Mouse (Mus musculus) heart, postnatal 36 days (tissue): Measurements from ENCODE around the gene Glis3. TPM values are rescaled to one million over a fixed set of nuclear protein-coding genes. Genes with fewer than 3 reads are reported as not detected.
A peak's percentile ranks its signal among the peaks of the same experiment; 100 is the strongest.

Experiments
- DNase-seq, 2 experiments: peaks; one replicate each; pipeline ENCODE4 v3.0.0; 2021 to 2022
- intact Hi-C: fragments of 180-260 bp; cut with DNase I; formaldehyde crosslinking; loops from one replicate; pipeline ENCODE4 v1.15.1; 2025
- total RNA-seq, 2 experiments: library from RNA; stranded (reverse); gene quantifications; 2 replicates each; pipeline ENCODE4 v1.2.3; 2021

The Glis3 gene
- total RNA-seq, 2 experiments from 2014 or later, result 1.6 to 1.9 TPM

GRCm38 (mm10) chr19:28351068-28352066, 328.5 kb downstream of the Glis3 start:
- DNase-seq, result no peak
- intact Hi-C loops, result no loop called here

GRCm38 (mm10) chr19:28347080-28347825, 332.6 kb downstream of the Glis3 start:
- intact Hi-C loops, result no loop called here
- DNase-seq, result no peak

GRCm38 (mm10) chr19:28343640-28344039, 336.2 kb downstream of the Glis3 start:
- intact Hi-C loops, result no loop called here
- DNase-seq, result no peak

DNA sequence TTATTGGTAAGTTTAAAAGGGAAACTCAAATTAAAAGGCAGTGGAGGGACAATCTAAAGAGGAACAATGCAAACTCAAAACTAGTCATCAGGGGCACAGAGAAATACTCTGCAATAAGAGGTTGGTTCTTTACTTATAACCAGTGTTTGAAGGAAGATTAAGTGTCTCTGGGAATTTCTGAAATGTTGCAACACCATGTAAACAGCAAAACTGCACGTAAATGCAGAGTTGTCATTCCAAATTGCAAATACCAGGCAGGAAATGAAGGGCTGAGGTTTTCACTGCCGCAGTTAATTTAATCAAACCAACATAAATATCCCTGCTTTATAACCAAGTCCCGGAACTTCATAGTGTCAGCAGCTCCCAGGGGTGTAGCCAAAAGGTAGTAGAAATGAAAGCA, 342.3 kb downstream of the Glis3 start:
- intact Hi-C loops, result no loop called here

GRCm38 (mm10) chr19:28336651-28337510, 343.0 kb downstream of the Glis3 start:
- intact Hi-C loops, result no loop called here
- no peak for DNase-seq

More for the DNA sequence above, 342.3 kb downstream of the Glis3 start:
- DNase-seq, result no peak

DNA sequence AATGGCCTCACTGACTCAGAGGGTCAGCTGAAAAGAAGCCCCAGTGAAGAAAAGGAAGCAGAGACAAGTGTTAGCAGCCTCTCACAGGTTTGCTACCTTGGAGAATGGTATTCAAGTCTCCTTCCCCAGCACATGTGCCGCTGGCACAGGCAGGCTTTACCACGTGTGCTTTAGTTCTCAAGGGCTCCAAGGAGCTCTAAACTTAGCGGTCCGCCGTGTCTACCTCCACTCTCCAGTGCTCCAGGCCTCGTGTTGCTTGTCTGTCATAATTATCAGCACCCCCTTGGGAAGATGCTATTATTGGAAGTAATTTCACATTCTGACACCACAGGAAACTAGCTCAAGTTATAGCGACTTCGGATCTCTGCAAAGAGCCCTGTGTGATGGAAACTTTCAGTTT, 344.0 kb downstream of the Glis3 start:
- DNase-seq, result no peak
- intact Hi-C loops, result no loop called here

DNA sequence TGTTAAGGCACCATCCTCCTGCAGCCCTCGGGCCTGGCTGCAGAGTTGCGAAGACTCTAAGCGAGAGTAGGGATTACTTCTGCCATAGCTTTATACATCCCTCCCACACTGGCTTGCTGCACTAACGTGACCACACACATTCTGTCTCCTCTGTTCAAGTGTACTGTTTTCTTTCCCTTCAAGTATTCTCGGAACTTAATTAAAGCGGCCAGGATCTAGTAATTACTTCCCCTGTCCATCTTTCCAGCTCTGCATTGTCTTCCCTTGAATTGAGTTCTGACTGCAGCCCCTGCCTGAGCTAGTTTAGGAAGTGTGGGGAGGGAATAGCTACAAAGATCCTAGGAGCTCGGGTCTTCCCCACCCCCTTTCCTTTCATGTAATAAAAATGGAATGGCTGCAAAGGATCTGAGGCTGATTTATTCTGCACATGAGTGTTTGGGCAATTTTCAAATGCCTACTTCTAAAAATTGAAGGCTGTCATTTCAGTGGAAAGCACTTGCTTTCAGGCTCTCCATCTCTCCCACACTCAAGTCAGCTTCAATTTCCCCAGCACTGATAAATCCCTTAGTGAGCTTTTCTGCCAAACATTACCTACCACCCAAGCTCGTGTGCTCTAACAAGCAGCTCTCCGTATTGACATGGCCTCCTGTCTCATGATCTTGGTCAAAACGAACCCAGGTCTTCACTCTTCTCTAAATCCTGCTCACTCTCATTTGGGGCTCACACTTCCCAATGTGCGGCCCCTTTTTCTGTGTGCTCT, 346.7 kb downstream of the Glis3 start:
- intact Hi-C loops, result no loop called here
- DNase-seq, result no peak

DNA sequence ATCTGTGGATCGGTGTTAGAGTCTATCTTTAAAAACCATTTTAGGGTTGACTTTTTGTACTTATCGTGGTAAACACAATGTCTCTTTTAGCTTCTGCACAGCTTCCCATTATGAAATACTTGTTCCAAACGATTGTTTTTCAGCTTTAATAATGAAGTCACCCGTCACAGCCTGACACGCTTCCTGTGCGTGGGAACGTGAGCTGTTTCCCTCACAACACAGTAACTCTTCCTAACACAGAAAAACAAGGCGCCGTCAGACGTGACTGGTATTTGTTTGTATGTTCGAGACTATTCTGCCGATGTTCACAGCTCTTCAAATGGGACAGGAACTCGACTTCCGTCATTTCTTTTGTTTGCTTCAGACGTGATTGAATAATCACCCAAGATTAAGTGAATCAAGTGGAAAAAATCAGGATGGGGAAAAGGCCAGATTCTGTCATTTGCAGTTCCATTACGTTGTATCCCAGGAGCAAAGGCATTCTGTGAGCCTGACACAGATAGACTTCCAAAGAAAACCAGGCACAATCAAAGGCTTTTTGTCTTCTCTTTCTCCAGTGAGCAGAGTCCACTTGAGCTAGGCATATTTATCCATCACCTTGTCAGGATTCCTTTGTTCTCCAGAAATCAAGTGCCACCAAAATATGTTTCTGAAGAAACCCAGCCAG, 351.3 kb downstream of the Glis3 start:
- intact Hi-C loops, result no loop called here
- peak in 1 of 2 experiments; percentile 19 for DNase-seq

DNA sequence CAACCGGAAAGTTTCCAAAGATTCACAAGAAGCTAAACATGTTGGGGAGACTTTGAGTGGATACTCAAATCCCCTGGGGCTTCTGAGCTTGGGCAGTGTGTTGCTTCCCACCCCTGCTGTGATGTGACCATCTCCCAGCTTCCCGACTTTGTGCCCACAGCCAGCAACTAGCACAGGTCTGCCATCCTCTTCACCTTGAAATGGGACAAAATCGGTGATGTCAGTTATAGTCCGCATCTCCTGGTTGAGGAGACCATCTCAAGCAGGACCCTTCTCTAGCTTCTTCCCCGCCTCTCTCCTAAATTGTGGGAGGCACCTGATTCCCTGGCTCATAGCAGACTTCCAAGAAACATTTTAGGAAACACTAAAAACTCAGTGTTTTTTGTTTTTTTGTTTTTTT, 352.3 kb downstream of the Glis3 start:
- intact Hi-C loops, result no loop called here
- DNase-seq, result no peak

GRCm38 (mm10) chr19:28306036-28306435, 373.8 kb downstream of the Glis3 start:
- intact Hi-C loops, result no loop called here

GRCm38 (mm10) chr19:28305510-28305909, 374.4 kb downstream of the Glis3 start:
- no peak for DNase-seq
- intact Hi-C loops, result no loop called here

More at GRCm38 (mm10) chr19:28306036-28306435, 373.8 kb downstream of the Glis3 start:
- DNase-seq, result no peak

GRCm38 (mm10) chr19:28302831-28303242, 377.0 kb downstream of the Glis3 start:
- intact Hi-C loops, result no loop called here
- DNase-seq, result no peak

DNA sequence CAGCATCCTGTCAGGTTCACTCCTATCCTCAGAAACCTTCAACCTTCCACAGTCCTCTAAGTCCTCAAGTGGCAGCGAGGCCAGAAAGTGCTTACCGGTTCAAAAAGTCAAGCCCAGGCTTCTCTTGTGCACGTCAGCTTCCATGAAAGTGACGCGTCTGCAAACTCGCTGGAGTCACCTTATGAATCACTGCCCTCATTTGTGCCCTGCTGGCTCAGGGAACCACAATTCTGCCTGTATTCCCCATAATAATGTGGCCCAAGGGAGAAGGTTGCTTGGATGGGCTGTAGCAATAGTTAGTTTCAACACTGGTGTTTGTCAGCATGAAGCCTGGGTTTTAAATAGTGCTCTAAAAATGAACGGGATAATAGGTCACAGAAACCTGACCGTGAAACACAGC, 379.7 kb downstream of the Glis3 start:
- intact Hi-C loops, result no loop called here
- DNase-seq, result no peak

- DNase-seq, result no peak
- intact Hi-C loops, result no loop called here
These were observed 380.6 kb downstream of the Glis3 start for GRCm38 (mm10) chr19:28299211-28299775.

GRCm38 (mm10) chr19:28298669-28299068, 381.2 kb downstream of the Glis3 start:
- no peak for DNase-seq
- intact Hi-C loops, result no loop called here

- intact Hi-C loops, result no loop called here
- no peak for DNase-seq
These were observed 388.3 kb downstream of the Glis3 start for GRCm38 (mm10) chr19:28291596-28291995.

DNA sequence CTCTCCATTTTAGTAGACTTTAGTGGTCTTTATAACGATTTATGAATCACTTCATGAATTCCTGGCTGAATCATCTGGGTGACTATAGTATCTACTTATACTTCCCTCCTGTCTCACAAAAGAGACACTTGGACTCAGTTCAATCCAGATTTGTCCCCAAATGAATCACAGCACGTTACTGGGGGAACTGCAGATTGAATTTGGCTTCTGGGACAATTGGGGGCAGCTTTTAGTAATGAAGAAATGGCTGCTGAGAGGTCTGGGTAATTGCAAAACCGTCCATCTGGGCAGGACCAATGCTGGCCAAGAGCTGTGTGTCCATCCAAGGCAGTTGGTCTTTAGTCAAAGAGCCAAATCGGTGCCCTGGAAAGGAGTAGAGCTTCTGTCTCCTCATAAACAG, 390.4 kb downstream of the Glis3 start:
- no peak for DNase-seq
- intact Hi-C loops, result no loop called here

- intact Hi-C loops, result no loop called here
These were observed 392.4 kb downstream of the Glis3 start for GRCm38 (mm10) chr19:28287431-28287830.

GRCm38 (mm10) chr19:28284098-28284569, 395.7 kb downstream of the Glis3 start:
- intact Hi-C loops, result no loop called here
- DNase-seq, result no peak

More at GRCm38 (mm10) chr19:28287431-28287830, 392.4 kb downstream of the Glis3 start:
- no peak for DNase-seq
